Mouse (Mus musculus) liver, embryonic 16.5 days (tissue): ENCODE measurements around the gene Ankrd33. TPM values are rescaled to one million over a fixed set of nuclear protein-coding genes. Genes with fewer than 3 reads are reported as not detected.

Source experiments
- ATAC-seq: fragments of 200-750 bp; cut with Nextera tagmentation; 2 replicates; pipeline ENCODE4 v1.8.0; 2017; ENCODE audit warnings: low read depth, mild to moderate bottlenecking, moderate number of reproducible peaks, moderate library complexity
- H3K27ac ChIP-seq: fragments of 300-500 bp; sonication (generic); 2 replicates; pipeline ENCODE4 v1.5.1; 2014; ENCODE audit warnings: mild to moderate bottlenecking, low read length
- H3K27me3 ChIP-seq: fragments of 300-500 bp; sonication (generic); 2 replicates; pipeline ENCODE4 v1.6.1; 2014; ENCODE audit warnings: low read depth, low read length, mixed read lengths; ENCODE audit not compliant: control insufficient read depth, insufficient read depth
- H3K36me3 ChIP-seq: fragments of 300-500 bp; sonication (generic); 2 replicates; pipeline ENCODE4 v1.6.1; 2014; ENCODE audit warnings: mild to moderate bottlenecking; ENCODE audit not compliant: control insufficient read depth, insufficient read depth
- H3K4me1 ChIP-seq: fragments of 300-500 bp; sonication (generic); 2 replicates; pipeline ENCODE4 v1.6.1; 2014; ENCODE audit warnings: low read depth, low read length, mixed read lengths; ENCODE audit not compliant: control insufficient read depth
- H3K4me2 ChIP-seq: fragments of 300-500 bp; sonication (generic); 2 replicates; pipeline ENCODE4 v1.6.1; 2014; ENCODE audit warnings: low read depth, low read length, mixed read lengths
- H3K4me3 ChIP-seq: fragments of 300-500 bp; sonication (generic); 2 replicates; pipeline ENCODE4 v1.5.1; 2014; ENCODE audit warnings: low read depth, mild to moderate bottlenecking, low read length
- H3K9ac ChIP-seq: fragments of 300-500 bp; sonication (generic); 2 replicates; pipeline ENCODE4 v1.6.1; 2014; ENCODE audit warnings: low read depth, low read length
- H3K9me3 ChIP-seq: fragments of 300-500 bp; sonication (generic); replicated peaks from 2 replicates; pipeline ENCODE4 v1.6.1; 2016; ENCODE audit warnings: low read length; ENCODE audit not compliant: control insufficient read depth
- WGBS: fragments of 180-500 bp; shearing (Covaris S2); extraction: QIAGEN DNeasy Blood & Tissue Kit; methylation state at CpG from one replicate; pipeline ENCODE4 v1.1.7; 2014; ENCODE audit not compliant: insufficient replicate concordance; 5-methylcytosine and 5-hydroxymethylcytosine counted together
- polyA plus RNA-seq: library from polyadenylated mRNA; unstranded; fragments of >200 nt; fragmentation: Nextera tagmentation; extraction: Ambion mirVana; gene quantifications from 2 replicates; pipeline ENCODE4 v1.2.1, GENCODE M21; 2015

Ankrd33 gene
- polyA plus RNA-seq, 1 experiment from 2014 or later: not detected

DNA sequence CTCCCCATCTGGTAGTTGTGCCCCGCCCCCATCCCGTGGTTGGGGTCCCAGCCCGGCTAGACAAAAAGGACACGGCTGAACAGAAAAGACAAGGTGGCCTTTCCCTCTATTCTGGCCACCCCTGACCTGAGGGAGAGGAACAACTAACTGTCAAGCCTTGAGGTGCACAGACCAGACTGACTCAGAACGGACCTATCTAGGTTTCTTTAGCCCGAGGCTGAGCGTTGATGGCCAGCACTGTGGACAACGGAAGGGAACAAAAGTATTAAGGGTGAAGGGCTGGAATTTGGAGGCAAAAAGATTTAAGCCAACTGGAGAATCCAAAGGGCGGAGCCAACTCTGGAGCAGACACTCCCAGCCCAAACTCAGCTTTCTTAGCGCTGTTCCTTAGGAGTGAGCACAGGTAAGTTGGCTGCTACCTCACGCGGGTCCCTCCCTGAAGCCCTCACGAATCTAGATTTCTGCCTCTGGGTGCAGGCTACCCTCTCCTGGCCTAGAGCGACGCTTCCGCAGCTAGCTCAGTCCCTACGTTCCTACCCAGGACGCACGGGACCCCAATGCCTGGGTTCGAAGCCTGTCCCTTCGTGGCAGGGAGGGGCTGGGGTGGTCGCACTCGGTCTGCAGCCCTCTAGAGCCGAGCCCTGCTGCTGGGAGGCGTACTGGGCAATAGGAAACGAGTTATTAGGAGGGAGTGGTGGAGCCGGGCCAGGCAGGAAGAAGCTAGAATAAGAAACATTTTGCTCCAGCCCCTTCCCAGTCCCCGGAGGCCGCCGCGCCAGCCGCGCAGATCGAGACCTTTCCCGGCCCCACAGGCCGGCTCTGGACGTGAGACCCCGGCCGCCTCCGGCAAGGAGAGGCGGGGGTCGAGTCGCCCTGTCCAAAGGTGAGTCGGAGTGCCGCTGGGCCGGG lies 12.9 kb downstream of the Ankrd33 start, which contains the start of gene Acvrl1:
Gene Acvrl1 (plus strand): TSS at position 342 of the 909 bp plus-strand sequence.
- Histone ChIP-seq H3K27me3 (peaks cover 44% of the 10 kb centered on the region), H3K36me3 (no peaks in the 10 kb centered on the region), H3K4me2 (peak within 1 kb of the TSS; percentile 50), H3K27ac (no peak within 1 kb of the TSS), H3K9ac (no peak within 1 kb of the TSS; the same call in 1 of the 2 replicates), H3K4me3 (peak within 1 kb of the TSS; percentile 44), H3K4me1 (no peaks in the 10 kb centered on the region; the same call in 1 of the 2 replicates), H3K9me3 (no peaks in the 10 kb centered on the region)
- 4% methylated on average over 46 of the region's 46 CpGs for whole genome bisulfite sequencing
- ATAC-seq: no peak

DNA sequence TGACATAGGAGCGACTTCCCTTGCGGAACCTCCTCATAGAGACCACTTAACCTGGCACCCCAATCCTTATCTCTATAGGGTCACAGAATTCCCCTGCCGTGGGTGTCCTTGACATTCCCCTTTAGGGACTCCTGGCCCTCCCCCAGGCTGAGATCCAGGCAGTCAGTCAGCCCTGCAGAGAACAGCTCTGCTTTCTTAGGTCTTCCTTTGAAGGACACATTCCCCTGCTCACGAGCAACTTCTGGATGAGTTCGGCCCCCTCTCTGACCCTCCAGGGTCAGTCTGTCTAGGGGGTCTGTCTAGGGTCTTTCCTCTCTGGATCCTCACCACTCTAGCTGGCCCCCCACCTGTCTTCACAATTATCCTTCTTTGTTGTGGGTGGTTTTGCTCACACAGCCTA lies 13.9 kb downstream of the Ankrd33 start:
- 22% methylated on average over 5 of the region's 5 CpGs for WGBS
- no peak overlapping the region for H3K4me2 ChIP-seq
- no peak overlapping the region; the same call in 1 of the 2 replicates for H3K4me3 ChIP-seq
- H3K36me3 ChIP-seq: no peaks in the 10 kb centered on the region
- H3K27me3 ChIP-seq: peaks cover 44% of the 10 kb centered on the region
- no peaks in the 10 kb centered on the region for H3K9me3 ChIP-seq
- no peak overlapping the region for H3K9ac ChIP-seq
- H3K27ac ChIP-seq: no peak overlapping the region
- H3K4me1 ChIP-seq: no peaks in the 10 kb centered on the region; the same call in 1 of the 2 replicates
- ATAC-seq: no peak

DNA sequence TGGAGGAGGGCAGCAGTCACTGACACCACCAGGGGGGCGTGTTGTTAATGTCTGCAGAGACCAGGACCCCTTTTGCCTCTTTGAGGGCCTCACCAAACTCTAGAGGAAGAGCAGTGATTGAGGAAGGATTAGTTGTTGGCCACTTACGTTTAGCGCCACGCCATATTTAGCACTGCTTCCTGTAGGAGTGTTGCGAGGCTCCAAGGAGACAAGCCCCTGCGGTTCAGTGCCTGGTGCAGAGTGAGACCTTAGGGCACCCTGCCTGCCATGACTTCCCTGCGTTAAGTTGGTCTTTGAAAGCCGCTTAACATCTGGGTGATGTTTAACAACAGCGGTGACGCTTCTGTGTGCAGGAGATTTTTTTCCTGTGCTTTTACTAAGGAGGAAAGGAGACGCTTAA lies 15.9 kb downstream of the Ankrd33 start:
- ATAC-seq: no peak
- no peaks in the 10 kb centered on the region for H3K9me3 ChIP-seq
- WGBS: 12% methylated on average over 11 of the region's 11 CpGs
- H3K36me3 ChIP-seq: no peaks in the 10 kb centered on the region
- H3K4me3 ChIP-seq: no peak overlapping the region
- H3K4me1 ChIP-seq: no peaks in the 10 kb centered on the region; the same call in 1 of the 2 replicates
- no peak overlapping the region for H3K27ac ChIP-seq
- no peak overlapping the region for H3K4me2 ChIP-seq
- H3K9ac ChIP-seq: no peak overlapping the region
- peaks cover 46% of the 10 kb centered on the region for H3K27me3 ChIP-seq

DNA sequence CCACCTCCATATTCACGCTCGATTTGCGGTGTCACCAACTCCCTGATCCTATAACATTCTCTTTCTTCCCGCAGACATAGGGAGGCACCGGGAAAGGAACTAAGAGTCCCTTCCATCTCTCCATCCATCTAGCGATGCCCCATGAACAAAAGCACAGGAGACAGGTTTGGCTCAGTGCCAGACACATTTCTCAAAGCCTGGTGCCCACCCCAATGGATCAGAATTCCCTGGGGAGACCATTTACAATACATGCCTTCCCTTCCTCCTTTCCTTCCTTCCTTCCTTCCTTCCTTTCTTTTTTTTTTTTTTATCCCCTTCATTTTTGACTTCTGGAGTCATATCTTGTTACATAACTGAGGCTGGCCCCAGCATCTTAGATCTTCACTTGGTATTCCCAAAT lies 16.5 kb downstream of the Ankrd33 start:
- H3K36me3 ChIP-seq: no peaks in the 10 kb centered on the region
- no peak overlapping the region for H3K27ac ChIP-seq
- no peaks in the 10 kb centered on the region for H3K9me3 ChIP-seq
- H3K4me1 ChIP-seq: no peaks in the 10 kb centered on the region; the same call in 1 of the 2 replicates
- no peak overlapping the region for H3K4me3 ChIP-seq
- no peak overlapping the region for H3K9ac ChIP-seq
- ATAC-seq: no peak
- H3K4me2 ChIP-seq: no peak overlapping the region
- WGBS: 59% methylated on average over 6 of the region's 6 CpGs
- H3K27me3 ChIP-seq: peaks cover 46% of the 10 kb centered on the region

DNA sequence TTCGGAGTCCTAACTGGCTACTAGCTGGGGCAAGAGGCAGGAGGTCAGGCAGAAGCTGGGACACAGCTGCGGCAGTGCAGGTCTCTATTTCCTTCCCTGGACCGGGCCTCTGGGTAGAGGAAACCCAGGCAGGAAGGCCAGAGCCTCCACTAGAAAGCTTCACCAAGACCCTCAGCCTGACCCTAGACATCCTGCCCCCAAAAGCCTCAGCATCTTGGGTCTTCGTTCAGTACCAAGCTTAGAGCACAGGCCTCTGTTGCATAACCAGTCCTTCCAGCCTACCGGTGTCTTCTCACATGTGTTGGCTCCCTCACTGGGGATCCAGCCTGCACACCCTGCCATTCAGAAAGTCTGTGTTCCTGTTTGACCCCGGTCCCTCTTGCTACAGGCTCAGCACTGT lies 17.2 kb downstream of the Ankrd33 start:
- H3K27ac ChIP-seq: no peak overlapping the region
- H3K4me2 ChIP-seq: no peak overlapping the region
- 23% methylated on average over 6 of the region's 6 CpGs for WGBS
- no peaks in the 10 kb centered on the region; the same call in 1 of the 2 replicates for H3K4me1 ChIP-seq
- peaks cover 41% of the 10 kb centered on the region for H3K27me3 ChIP-seq
- no peaks in the 10 kb centered on the region for H3K36me3 ChIP-seq
- no peak for ATAC-seq
- H3K9me3 ChIP-seq: no peaks in the 10 kb centered on the region
- H3K9ac ChIP-seq: no peak overlapping the region
- no peak overlapping the region for H3K4me3 ChIP-seq

DNA sequence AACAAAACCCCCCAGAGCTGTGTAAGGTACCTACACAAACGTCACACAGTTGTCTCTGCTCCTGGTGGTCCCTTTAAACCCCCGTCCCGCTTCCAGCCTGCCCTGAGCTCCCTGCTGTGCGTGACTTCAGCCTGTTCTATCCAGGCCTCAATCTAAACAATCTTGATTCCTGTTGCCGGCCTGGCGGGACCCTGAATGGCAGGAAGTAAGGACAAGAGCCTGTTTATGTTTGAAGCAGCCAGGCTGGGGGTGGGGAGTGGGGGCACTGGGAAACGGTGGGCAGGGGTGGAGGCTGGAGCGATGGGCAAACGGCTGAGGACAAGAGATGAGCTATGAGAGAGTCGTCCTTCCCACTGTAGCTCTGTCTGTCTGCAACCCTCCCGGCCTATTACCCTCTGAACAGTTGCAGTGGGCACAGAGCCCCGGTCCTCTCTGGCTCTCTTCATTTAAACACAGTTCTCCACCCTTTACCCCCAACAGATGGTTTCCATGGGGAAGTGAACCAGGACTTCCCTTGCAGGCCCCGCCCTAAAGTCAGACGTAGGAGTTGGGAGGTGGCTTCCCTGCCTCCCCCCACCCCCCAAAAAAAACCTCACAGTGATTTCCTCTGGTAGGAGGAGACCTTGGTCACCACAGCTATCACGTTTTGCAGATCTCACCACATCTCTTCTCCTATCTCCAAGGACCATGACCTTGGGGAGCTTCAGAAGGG lies 18.6 kb downstream of the Ankrd33 start:
- Histone ChIP-seq H3K4me1 (no peaks in the 10 kb centered on the region), H3K36me3 (no peaks in the 10 kb centered on the region), H3K4me3 (no peak overlapping the region), H3K27ac (no peak overlapping the region), H3K9me3 (no peaks in the 10 kb centered on the region), H3K9ac (no peak overlapping the region), H3K4me2 (no peak overlapping the region), H3K27me3 (peaks cover 28% of the 10 kb centered on the region)
- WGBS: 18% methylated on average over 15 of the region's 15 CpGs
- ATAC-seq: no peak

DNA sequence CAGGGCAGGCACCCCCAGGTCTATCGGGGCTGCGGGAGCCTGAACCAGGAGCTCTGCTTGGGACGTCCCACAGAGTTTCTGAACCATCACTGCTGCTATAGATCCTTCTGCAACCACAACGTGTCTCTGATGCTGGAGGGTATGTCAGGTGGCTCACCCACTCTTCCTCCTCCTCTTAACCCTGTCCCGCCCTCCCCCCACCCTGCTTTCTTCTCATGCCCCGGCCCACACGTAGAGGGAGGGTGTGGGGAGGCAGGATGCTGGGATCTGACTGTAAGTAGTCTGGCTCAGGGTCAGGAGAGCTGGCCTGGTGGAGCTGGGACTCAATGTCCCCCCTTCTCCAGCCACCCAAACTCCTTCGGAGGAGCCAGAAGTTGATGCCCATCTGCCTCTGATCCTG lies 19.9 kb downstream of the Ankrd33 start:
- no peak overlapping the region for H3K4me2 ChIP-seq
- peaks cover 21% of the 10 kb centered on the region for H3K27me3 ChIP-seq
- peaks cover 4% of the 10 kb centered on the region for H3K4me1 ChIP-seq
- no peaks in the 10 kb centered on the region for H3K9me3 ChIP-seq
- H3K27ac ChIP-seq: no peak overlapping the region
- WGBS: 49% methylated on average over 8 of the region's 8 CpGs
- no peaks in the 10 kb centered on the region for H3K36me3 ChIP-seq
- H3K9ac ChIP-seq: no peak overlapping the region
- ATAC-seq: no peak
- H3K4me3 ChIP-seq: no peak overlapping the region

DNA sequence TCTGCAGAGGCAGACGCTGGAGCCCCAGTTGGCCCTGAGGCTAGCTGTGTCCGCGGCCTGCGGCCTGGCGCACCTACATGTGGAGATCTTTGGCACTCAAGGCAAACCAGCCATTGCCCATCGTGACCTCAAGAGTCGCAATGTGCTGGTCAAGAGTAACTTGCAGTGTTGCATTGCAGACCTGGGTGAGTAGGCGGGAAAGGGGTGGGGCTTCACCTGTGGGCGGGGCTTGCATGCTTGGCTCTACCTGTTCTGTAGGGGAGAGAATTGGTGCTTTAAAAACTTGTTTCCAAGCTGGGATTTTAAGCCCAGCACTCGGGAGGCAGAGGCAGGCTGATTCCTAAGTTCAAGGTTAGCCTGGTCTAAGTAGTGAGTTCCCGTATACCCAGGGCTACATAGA lies 21.9 kb downstream of the Ankrd33 start:
- no peak for ATAC-seq
- Histone ChIP-seq H3K27me3 (peaks cover 9% of the 10 kb centered on the region), H3K9ac (no peak overlapping the region), H3K4me2 (no peak overlapping the region), H3K36me3 (no peaks in the 10 kb centered on the region), H3K4me3 (no peak overlapping the region), H3K9me3 (no peaks in the 10 kb centered on the region), H3K4me1 (peaks cover 14% of the 10 kb centered on the region), H3K27ac (no peak overlapping the region)
- WGBS: 71% methylated on average over 11 of the region's 11 CpGs

DNA sequence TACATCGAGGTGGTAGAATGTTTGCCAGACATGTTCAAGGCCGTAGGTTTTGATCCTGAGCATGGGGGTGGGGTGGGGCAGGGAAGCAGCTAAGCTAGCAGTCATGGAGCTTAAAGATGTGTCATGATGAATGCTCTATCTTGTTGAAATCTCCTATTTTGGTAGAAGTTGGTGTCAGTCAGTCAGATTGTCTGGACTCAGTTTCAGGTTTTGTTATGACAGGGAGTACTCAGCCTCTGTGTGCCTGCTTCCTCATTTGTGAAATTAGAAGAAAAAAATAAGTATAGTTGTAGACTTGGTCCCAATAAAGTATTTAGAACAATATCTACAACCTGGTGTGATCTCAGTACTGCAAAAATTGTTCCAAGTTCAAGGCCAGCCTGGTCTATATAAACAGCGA lies 23.1 kb downstream of the Ankrd33 start:
- Histone ChIP-seq H3K4me1 (peaks cover 14% of the 10 kb centered on the region), H3K9ac (no peak overlapping the region)
- ATAC-seq: no peak

More for the DNA sequence above, 23.1 kb downstream of the Ankrd33 start:
- no peak overlapping the region for H3K27ac ChIP-seq
- peaks cover 6% of the 10 kb centered on the region; the same call in 1 of the 2 replicates for H3K27me3 ChIP-seq
- no peak overlapping the region for H3K4me2 ChIP-seq
- H3K36me3 ChIP-seq: no peaks in the 10 kb centered on the region
- no peak overlapping the region for H3K4me3 ChIP-seq
- no peaks in the 10 kb centered on the region for H3K9me3 ChIP-seq
- 55% methylated on average over 3 of the region's 3 CpGs for WGBS
